15 mouse cellular contexts compared by ENCODE assay signal in genomic region chr17:3305926-3306325, GRCm38 (mm10). TPM values are rescaled to one million over a fixed set of nuclear protein-coding genes. Genes with fewer than 3 reads are reported as not detected.
A peak's percentile ranks its signal among the peaks of the same experiment; 100 is the strongest.
DNase-seq lines count a peak whose midpoint lies in the region; ATAC-seq lines count a peak whose summit lies in the region.
"Had no signal": no experiment of that assay in that cellular context is flagged by ENCODE, and none has a peak within 500 bp of the region (broad histone marks: within the 10 kb centered on the region; RNA-seq: fewer than 3 reads in every experiment).

No protein-coding gene starts in this region.

- H3K27me3 ChIP-seq in heart, embryonic 16.5 days (ENCODE audit: control insufficient read depth, insufficient read depth, low read length) = no peaks in the 10 kb centered on the region
- no peaks in the 10 kb centered on the region for H3K27me3 ChIP-seq in limb, embryonic 11.5 days (ENCODE audit: control insufficient read depth, insufficient read depth, low read length)
- H3K27me3 ChIP-seq: neural tube, embryonic 12.5 days had no signal

- H3K27ac ChIP-seq in heart, embryonic 16.5 days (ENCODE audit: low read length) = no peak overlapping the region
- H3K27ac ChIP-seq in limb, embryonic 11.5 days (replicated peaks; ENCODE audit: low read depth, low read length) = peak overlapping the region; percentile 73
- H3K27ac ChIP-seq: midbrain, embryonic 10.5 days; neural tube, embryonic 12.5 days had no signal

- no peak overlapping the region for H3K4me2 ChIP-seq in heart, embryonic 16.5 days (ENCODE audit: low read depth, low read length)
- H3K4me2 ChIP-seq in limb, embryonic 11.5 days (ENCODE audit: low read depth, severe bottlenecking) = no peak overlapping the region
- H3K4me2 ChIP-seq: neural tube, embryonic 12.5 days had no signal

- peak; percentile 52; the same call in 1 of the 2 replicates for ATAC-seq in heart, embryonic 16.5 days (replicated peaks; ENCODE audit: extremely low read depth, insufficient read depth, low FRiP score)
- ATAC-seq in limb, embryonic 11.5 days (ENCODE audit: insufficient number of reproducible peaks, low FRiP score, low TSS enrichment, low read depth) = no peak
- ATAC-seq in megakaryocyte-erythroid progenitor cell, adult 5-6 weeks (replicated peaks; ENCODE audit: low FRiP score, low TSS enrichment, poor library complexity, severe bottlenecking) = no peak
- no peak for ATAC-seq in frontal cortex, adult (ENCODE audit: low TSS enrichment)
- ATAC-seq: forebrain, postnatal 0 days; inflammation-experienced regulatory T-cells, adult 6 months; liver, postnatal 0 days had no signal

- 45% methylated on average over 2 of the region's 2 CpGs for WGBS in heart, embryonic 16.5 days
- 38% methylated on average over 2 of the region's 2 CpGs for WGBS in limb, embryonic 11.5 days

- no peak overlapping the region for H3K4me3 ChIP-seq in heart, embryonic 16.5 days (ENCODE audit: low read length)
- H3K4me3 ChIP-seq in limb, embryonic 11.5 days (ENCODE audit: low read depth, low read length) = no peak overlapping the region
- H3K4me3 ChIP-seq: midbrain, embryonic 10.5 days; neural tube, embryonic 12.5 days had no signal

- no peak overlapping the region for H3K9ac ChIP-seq in heart, embryonic 16.5 days (ENCODE audit: low read length)
- H3K9ac ChIP-seq in limb, embryonic 11.5 days (ENCODE audit: low read length) = no peak overlapping the region
- H3K9ac ChIP-seq: forebrain, postnatal 0 days; liver, postnatal 0 days; neural tube, embryonic 12.5 days had no signal

- no peaks in the 10 kb centered on the region for H3K36me3 ChIP-seq in heart, embryonic 16.5 days (ENCODE audit: control insufficient read depth, insufficient read depth)
- no peaks in the 10 kb centered on the region for H3K36me3 ChIP-seq in limb, embryonic 11.5 days (ENCODE audit: control insufficient read depth, insufficient read depth, low read length)
- H3K36me3 ChIP-seq: midbrain, embryonic 10.5 days; neural tube, embryonic 12.5 days had no signal

- H3K9me3 ChIP-seq in heart, embryonic 16.5 days (replicated peaks; ENCODE audit: control insufficient read depth, low read length) = peaks cover 4% of the 10 kb centered on the region; the same call in 1 of the 2 replicates
- no peaks in the 10 kb centered on the region for H3K9me3 ChIP-seq in limb, embryonic 11.5 days (ENCODE audit: control insufficient read depth, low read length)
- H3K9me3 ChIP-seq: midbrain, embryonic 10.5 days; neural tube, embryonic 12.5 days had no signal

- intact Hi-C loops in heart, postnatal 36 days (cut with DNase I) = no loop called here

- peak; percentile 38 for DNase-seq in heart, adult 8-10 months (ENCODE audit: low spot score)
- DNase-seq in heart, postnatal 36 days = no peak
- peak; percentile 26 for DNase-seq in brain, adult 2 months (ENCODE audit: low read depth, low spot score)
- DNase-seq in limb, embryonic 11.5 days (ENCODE audit: low spot score) = no peak
- no peak for DNase-seq in spleen, postnatal 10 days (ENCODE audit: low spot score in 2 of 2)
- DNase-seq: adrenal gland, adult 8-10 months; cerebellum, postnatal 25 days; forebrain, postnatal 0 days; liver, postnatal 0 days had no signal

- no peaks in the 10 kb centered on the region for H3K4me1 ChIP-seq in heart, embryonic 16.5 days (ENCODE audit: control insufficient read depth, insufficient read depth, low read length)
- H3K4me1 ChIP-seq in limb, embryonic 11.5 days (ENCODE audit: control insufficient read depth, insufficient read depth, low read length) = peaks cover 6% of the 10 kb centered on the region; the same call in 1 of the 2 replicates
- H3K4me1 ChIP-seq: neural tube, embryonic 12.5 days had no signal

RNA-seq across cellular contexts. Expression of gene Tiam2, which starts 20.4 kb away (rescaled TPM):
- total RNA-seq in heart, adult 8-10 months (2022) = 1 to 10 TPM; 2.0 to 4.9 (median 2.5) TPM
- 1 to 10 TPM; 1.4 to 2.3 TPM for total RNA-seq in heart, postnatal 36 days (2021)
- polyA plus RNA-seq in heart, embryonic 16.5 days (2015; fragmentation: Nextera tagmentation; extraction: Ambion mirVana) = 3.5 and 3.9 TPM in 2 replicates
- 8.3 and 8.4 TPM in 2 replicates for polyA plus RNA-seq in limb, embryonic 11.5 days (2014; fragmentation: Nextera tagmentation; extraction: Ambion mirVana)
- total RNA-seq in megakaryocyte-erythroid progenitor cell, adult 5-6 weeks (2014; fragmentation: Nextera tagmentation) = 1.3 and 2.0 TPM in 2 replicates
- total RNA-seq in megakaryocyte-erythroid progenitor cell, adult 5-6 weeks (2017) = 1.1 and 3.0 TPM in 2 replicates

Comparison
In these comparisons a context has a peak if more than half of its experiments do, and no peak if none do; other contexts are left out.
1. DNase-seq: peak in heart, adult 8-10 months (single experiment) and brain, adult 2 months (single experiment); none in heart, postnatal 36 days (0 of 2), limb, embryonic 11.5 days (single experiment) and spleen, postnatal 10 days (0 of 2).